Mouse (Mus musculus): Measurements from ENCODE around the gene Hipk1. TPM values are rescaled to one million over a fixed set of nuclear protein-coding genes. Genes with fewer than 3 reads are reported as not detected.
"Not testable (repeated sequence)": the region's sequence is repeated elsewhere in the genome, so short reads cannot be mapped to it uniquely, and the experiment has no call there.

The Hipk1 gene
- polyA plus RNA-seq, 1 experiment, result 48.6 TPM

DNA sequence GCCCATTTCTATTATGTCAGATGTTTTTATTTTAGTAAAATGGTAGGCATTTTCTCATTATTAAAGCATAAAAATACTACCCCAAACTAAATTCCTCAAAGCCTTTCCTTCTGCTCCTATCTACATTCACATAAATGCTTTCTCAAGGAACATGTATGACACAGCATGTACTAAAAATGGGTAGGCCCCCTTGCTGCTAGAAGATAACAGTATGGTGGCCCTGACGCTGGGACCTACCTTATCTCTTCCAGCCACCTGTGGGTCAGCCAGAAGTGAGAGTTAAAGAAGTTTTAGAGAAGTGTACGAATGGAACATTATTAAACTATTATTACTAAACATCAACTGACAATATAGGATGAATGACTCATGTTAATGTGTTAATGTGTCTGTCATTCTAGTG is 8.1 kb upstream of the Hipk1 start:
- DNase-seq (ENCODE audit: extremely low spot score in 1 of 2, low spot score in 1 of 2), result no peak

- DNase-seq (ENCODE audit: extremely low spot score in 1 of 2, low spot score in 1 of 2), result no peak
These were observed 5.0 kb upstream of the Hipk1 start for GRCm38 (mm10) chr3:103796389-103796788.

DNA sequence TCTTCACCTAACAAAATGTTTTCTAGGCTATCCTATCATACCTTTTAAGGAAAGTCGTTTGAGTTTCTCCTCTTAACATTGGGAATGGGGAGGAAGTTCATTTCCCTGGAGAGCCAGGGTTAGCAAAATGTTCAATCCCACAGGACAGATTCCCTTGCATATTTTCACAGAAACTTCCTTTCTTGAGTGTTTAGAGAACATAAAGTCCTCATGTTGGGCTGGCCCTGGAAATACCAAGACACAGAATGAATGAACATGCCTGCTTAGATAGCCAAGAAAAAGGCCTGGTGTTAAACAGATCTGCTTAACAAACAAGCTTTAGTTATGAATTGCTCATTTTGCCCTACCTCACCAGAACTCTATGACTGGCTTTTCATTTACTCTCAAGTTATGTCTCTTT is 1.2 kb upstream of the Hipk1 start:
- DNase-seq (ENCODE audit: extremely low spot score in 1 of 2, low spot score in 1 of 2), result no peak

- not testable (repeated sequence) for DNase-seq (ENCODE audit: extremely low spot score in 1 of 2, low spot score in 1 of 2)
These were observed 696 bp upstream of the Hipk1 start for GRCm38 (mm10) chr3:103792111-103792406.

- no peak for DNase-seq (ENCODE audit: extremely low spot score in 1 of 2, low spot score in 1 of 2)
These were observed 817 bp downstream of the Hipk1 start for GRCm38 (mm10) chr3:103790346-103791145.

- DNase-seq (ENCODE audit: extremely low spot score in 1 of 2, low spot score in 1 of 2), result peak in 1 of 2 experiments; percentile 32
These were observed 1.4 kb downstream of the Hipk1 start for GRCm38 (mm10) chr3:103789891-103790345.

- no peak for DNase-seq (ENCODE audit: extremely low spot score in 1 of 2, low spot score in 1 of 2)
These were observed 2.3 kb downstream of the Hipk1 start for GRCm38 (mm10) chr3:103789096-103789495.

DNA sequence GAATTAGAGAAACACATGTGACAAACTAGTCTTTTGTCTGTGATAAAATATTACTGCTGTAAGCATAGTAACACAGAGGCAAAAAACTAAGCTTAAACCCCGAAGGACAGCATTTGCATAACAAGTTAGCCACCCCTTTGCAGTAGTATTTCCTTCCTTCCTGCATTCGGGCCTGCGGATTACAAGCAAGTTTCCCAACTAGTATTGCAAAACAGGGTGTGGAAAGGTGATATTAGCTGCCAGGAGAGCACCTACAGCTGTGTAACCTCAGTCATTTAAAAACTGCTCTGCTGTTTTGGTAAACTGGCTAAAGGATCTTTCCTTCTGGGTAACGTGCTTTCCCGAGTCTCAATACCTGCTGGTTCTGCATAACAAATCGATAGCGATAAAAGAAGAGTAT is 4.1 kb downstream of the Hipk1 start:
- no peak for DNase-seq (ENCODE audit: extremely low spot score in 1 of 2, low spot score in 1 of 2)

GRCm38 (mm10) chr3:103782844-103783609 is 8.3 kb downstream of the Hipk1 start:
- DNase-seq (ENCODE audit: extremely low spot score in 1 of 2, low spot score in 1 of 2), result no peak

DNA sequence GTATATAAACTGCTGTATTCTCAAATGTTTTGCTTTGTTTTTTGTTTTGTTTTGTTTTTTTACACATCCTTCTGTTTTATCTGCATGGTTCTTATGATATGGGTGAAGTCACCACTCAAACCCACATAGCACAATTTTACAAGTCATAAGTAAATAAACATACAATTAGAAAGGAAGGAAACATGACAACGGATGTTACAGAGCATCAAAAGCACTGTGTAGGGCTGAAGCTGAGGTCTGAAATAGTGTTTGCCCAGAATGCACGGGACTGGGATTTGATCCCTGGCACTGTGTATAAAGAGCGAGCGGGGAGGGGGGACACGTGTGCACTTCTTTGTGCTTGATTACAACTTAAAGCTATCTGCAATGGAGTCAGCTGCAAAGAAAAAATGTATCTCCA is 10.6 kb downstream of the Hipk1 start:
- no peak for DNase-seq (ENCODE audit: extremely low spot score in 1 of 2, low spot score in 1 of 2)

- DNase-seq (ENCODE audit: extremely low spot score in 1 of 2, low spot score in 1 of 2), result peak in 1 of 2 experiments; percentile 51
These were observed 11.1 kb downstream of the Hipk1 start for GRCm38 (mm10) chr3:103780271-103780670.

GRCm38 (mm10) chr3:103779183-103779582 is 12.2 kb downstream of the Hipk1 start:
- no peak for DNase-seq (ENCODE audit: extremely low spot score in 1 of 2, low spot score in 1 of 2)

- DNase-seq (ENCODE audit: extremely low spot score in 1 of 2, low spot score in 1 of 2), result no peak
These were observed 12.7 kb downstream of the Hipk1 start for GRCm38 (mm10) chr3:103778660-103779059.

- peak in 1 of 2 experiments; percentile 22 for DNase-seq (ENCODE audit: extremely low spot score in 1 of 2, low spot score in 1 of 2)
These were observed 13.4 kb downstream of the Hipk1 start for GRCm38 (mm10) chr3:103777940-103778339.

GRCm38 (mm10) chr3:103774009-103774408 is 17.4 kb downstream of the Hipk1 start:
- no peak for DNase-seq (ENCODE audit: extremely low spot score in 1 of 2, low spot score in 1 of 2)

- no peak for DNase-seq (ENCODE audit: extremely low spot score in 1 of 2, low spot score in 1 of 2)
These were observed 17.9 kb downstream of the Hipk1 start for GRCm38 (mm10) chr3:103773508-103773907.

- no peak for DNase-seq (ENCODE audit: extremely low spot score in 1 of 2, low spot score in 1 of 2)
These were observed 18.5 kb downstream of the Hipk1 start for GRCm38 (mm10) chr3:103772846-103773245.

GRCm38 (mm10) chr3:103771531-103772130 is 19.7 kb downstream of the Hipk1 start:
- DNase-seq (ENCODE audit: extremely low spot score in 1 of 2, low spot score in 1 of 2), result peak in 1 of 2 experiments; percentile 48

- no peak for DNase-seq (ENCODE audit: extremely low spot score in 1 of 2, low spot score in 1 of 2)
These were observed 24.6 kb downstream of the Hipk1 start for GRCm38 (mm10) chr3:103766789-103767188.

- no peak for DNase-seq (ENCODE audit: extremely low spot score in 1 of 2, low spot score in 1 of 2)
These were observed 31.9 kb downstream of the Hipk1 start for GRCm38 (mm10) chr3:103759261-103759970.

GRCm38 (mm10) chr3:103758456-103758855 is 32.9 kb downstream of the Hipk1 start:
- DNase-seq (ENCODE audit: extremely low spot score in 1 of 2, low spot score in 1 of 2), result no peak
